Mouse (Mus musculus): ENCODE data around the gene Rps5. TPM values are rescaled to one million over a fixed set of nuclear protein-coding genes. Genes with fewer than 3 reads are reported as not detected.
A peak's percentile ranks its signal among the peaks of the same experiment; 100 is the strongest.
"Not testable (repeated sequence)": the region's sequence is repeated elsewhere in the genome, so short reads cannot be mapped to it uniquely, and the experiment has no call there.

The Rps5 gene
- polyA plus RNA-seq, 1 experiment: 782 TPM

DNA sequence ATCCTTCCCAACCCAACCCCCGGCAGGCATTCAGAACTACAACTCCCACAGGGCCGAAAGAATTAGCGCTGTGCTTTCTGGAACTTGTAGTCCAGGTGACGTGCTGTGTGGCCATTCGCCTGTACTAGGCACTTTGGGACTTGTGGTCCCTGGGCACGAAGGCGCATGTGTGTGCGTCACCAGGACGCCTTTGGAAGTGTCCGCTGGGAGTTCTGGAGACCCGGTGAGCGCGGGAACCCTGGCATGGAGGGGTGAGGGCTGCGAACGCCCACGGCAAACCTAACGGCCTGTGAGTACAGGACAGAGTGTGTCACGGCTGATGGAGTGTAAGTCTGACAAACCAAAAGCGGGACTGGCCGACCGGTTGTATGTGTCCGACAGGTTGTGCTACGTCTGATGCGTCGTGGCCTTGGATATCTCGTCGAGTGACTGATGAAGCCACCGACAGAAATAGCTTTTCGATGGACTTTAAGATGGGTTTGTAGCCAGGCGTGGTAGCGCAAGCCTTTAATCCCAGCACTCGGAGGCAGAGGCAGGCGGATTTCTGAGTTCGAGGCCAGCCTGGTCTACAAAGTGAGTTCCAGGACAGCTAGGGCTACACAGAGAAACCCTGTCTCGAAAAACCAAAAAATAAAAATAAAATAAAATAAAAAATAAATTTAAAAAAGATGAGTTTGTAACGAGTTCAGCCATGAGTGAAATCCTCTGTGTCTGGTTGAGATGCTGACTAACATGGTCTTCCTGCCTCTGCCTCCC, 24.3 kb upstream of the Rps5 start, which contains the start of gene Zscan22:
Gene Zscan22 (plus strand): TSS at position 161 of the 756 bp plus-strand sequence.
- Histone ChIP-seq H3K4me1 (ENCODE audit: control insufficient read depth, insufficient read depth, low read length) (no peaks in the 10 kb centered on the region; the same call in 1 of the 2 replicates), H3K27ac (ENCODE audit: insufficient read depth, low read length) (no peak within 1 kb of the TSS), H3K4me3 (ENCODE audit: insufficient read depth, low read length) (peak within 1 kb of the TSS; percentile 60)
- TF ChIP-seq CTCF (IDR thresholded peaks at IDR 0.05; ENCODE audit: extremely low read depth, insufficient read depth, low read length): no peak
- peak; percentile 65; the same call in 1 of the 2 replicates for TF ChIP-seq POLR2A (IDR thresholded peaks at IDR 0.05; ENCODE audit: extremely low read depth, insufficient read depth, low read length)

- H3K4me3 ChIP-seq (ENCODE audit: insufficient read depth, low read length): no peak overlapping the region
- no peaks in the 10 kb centered on the region; the same call in 1 of the 2 replicates for H3K4me1 ChIP-seq (ENCODE audit: control insufficient read depth, insufficient read depth, low read length)
- H3K27ac ChIP-seq (ENCODE audit: insufficient read depth, low read length): no peak overlapping the region
- no peak for TF ChIP-seq POLR2A (IDR thresholded peaks at IDR 0.05; ENCODE audit: extremely low read depth, insufficient read depth, low read length)
- TF ChIP-seq CTCF (IDR thresholded peaks at IDR 0.05; ENCODE audit: extremely low read depth, insufficient read depth, low read length): no peak
Measured at GRCm38 (mm10) chr7:12901517-12901916, 20.6 kb upstream of the Rps5 start.

DNA sequence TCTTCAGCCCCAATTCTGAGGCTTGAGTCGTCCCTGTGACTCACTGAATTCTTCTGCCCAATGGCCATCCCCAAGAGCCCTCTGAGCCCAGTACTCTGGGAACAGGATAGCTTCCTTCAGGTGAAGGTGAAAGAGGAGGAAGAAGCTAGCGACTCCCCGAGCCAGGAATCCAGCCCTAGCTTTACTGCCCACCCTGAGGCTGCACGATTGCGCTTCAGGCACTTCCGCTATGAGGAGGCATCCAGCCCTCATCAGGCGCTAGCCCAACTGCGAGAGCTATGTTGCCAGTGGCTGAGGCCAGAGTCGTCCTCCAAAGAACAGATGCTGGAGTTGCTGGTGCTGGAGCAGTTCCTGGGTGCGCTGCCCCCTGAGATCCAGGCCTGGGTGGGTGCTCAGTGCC, 18.5 kb upstream of the Rps5 start:
- H3K4me3 ChIP-seq (ENCODE audit: insufficient read depth, low read length): no peak overlapping the region

DNA sequence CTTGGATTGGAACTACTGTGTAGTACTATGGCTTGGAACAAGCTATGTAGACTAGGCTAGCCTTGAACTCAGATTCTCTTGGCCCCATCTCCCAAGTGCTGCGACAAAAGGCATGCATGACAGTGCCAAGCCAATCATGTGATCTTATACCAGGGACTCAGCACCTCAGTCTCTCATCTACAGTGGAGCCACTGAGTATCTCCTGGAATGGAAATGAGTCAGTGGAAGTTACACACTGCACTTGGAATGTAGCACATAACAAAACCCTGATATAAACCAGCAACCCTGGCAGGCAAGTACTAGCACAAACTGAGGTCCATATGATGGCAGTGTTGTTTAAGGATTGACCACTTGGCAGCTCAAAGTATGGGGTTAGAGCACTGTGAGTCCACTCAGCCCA, 16.9 kb upstream of the Rps5 start:
- H3K4me3 ChIP-seq (ENCODE audit: insufficient read depth, low read length): no peak overlapping the region
- no peak overlapping the region for H3K27ac ChIP-seq (ENCODE audit: insufficient read depth, low read length)
- H3K4me1 ChIP-seq (ENCODE audit: control insufficient read depth, insufficient read depth, low read length): no peaks in the 10 kb centered on the region
- TF ChIP-seq CTCF (IDR thresholded peaks at IDR 0.05; ENCODE audit: extremely low read depth, insufficient read depth, low read length): no peak
- no peak for TF ChIP-seq POLR2A (IDR thresholded peaks at IDR 0.05; ENCODE audit: extremely low read depth, insufficient read depth, low read length)

More for the DNA sequence above, 18.5 kb upstream of the Rps5 start:
- H3K4me1 ChIP-seq (ENCODE audit: control insufficient read depth, insufficient read depth, low read length): no peaks in the 10 kb centered on the region
- TF ChIP-seq POLR2A (IDR thresholded peaks at IDR 0.05; ENCODE audit: extremely low read depth, insufficient read depth, low read length) (no peak), CTCF (IDR thresholded peaks at IDR 0.05; ENCODE audit: extremely low read depth, insufficient read depth, low read length) (no peak)
- H3K27ac ChIP-seq (ENCODE audit: insufficient read depth, low read length): no peak overlapping the region

GRCm38 (mm10) chr7:12909498-12909962, 12.6 kb upstream of the Rps5 start:
- no peak overlapping the region; the same call in 1 of the 2 replicates for H3K4me3 ChIP-seq (ENCODE audit: insufficient read depth, low read length)
- no peak overlapping the region; the same call in 1 of the 2 replicates for H3K27ac ChIP-seq (ENCODE audit: insufficient read depth, low read length)
- no peaks in the 10 kb centered on the region for H3K4me1 ChIP-seq (ENCODE audit: control insufficient read depth, insufficient read depth, low read length)
- TF ChIP-seq CTCF (IDR thresholded peaks at IDR 0.05; ENCODE audit: extremely low read depth, insufficient read depth, low read length) (peak; percentile 48; the same call in 1 of the 2 replicates), POLR2A (IDR thresholded peaks at IDR 0.05; ENCODE audit: extremely low read depth, insufficient read depth, low read length) (no peak)

- Histone ChIP-seq H3K4me3 (ENCODE audit: insufficient read depth, low read length) (peak overlapping the region; percentile 52), H3K4me1 (ENCODE audit: control insufficient read depth, insufficient read depth, low read length) (no peaks in the 10 kb centered on the region), H3K27ac (ENCODE audit: insufficient read depth, low read length) (peak overlapping the region; percentile 43)
- no peak for TF ChIP-seq CTCF (IDR thresholded peaks at IDR 0.05; ENCODE audit: extremely low read depth, insufficient read depth, low read length)
- peak; percentile 74 for TF ChIP-seq POLR2A (IDR thresholded peaks at IDR 0.05; ENCODE audit: extremely low read depth, insufficient read depth, low read length)
Measured at GRCm38 (mm10) chr7:12910181-12910668, 11.9 kb upstream of the Rps5 start.

DNA sequence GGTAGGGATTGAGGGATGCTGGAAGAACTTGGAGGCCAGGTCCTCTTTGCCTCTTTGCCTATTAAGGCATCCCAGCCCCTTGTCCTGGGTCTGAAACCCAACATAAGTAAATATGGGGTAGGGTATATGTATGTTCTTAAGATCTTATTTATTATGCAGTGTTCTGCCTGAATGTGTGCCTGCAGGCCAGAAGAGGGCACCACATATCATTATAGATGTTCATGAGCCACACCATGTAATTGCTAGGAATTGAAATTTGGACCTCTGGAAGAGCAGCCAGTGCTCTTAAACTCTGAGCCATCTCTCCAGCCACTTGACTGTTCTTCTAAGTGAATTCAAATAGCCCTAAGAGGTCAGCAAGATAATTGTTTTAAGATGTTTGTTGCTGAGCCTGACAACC, 8.5 kb upstream of the Rps5 start:
- no peaks in the 10 kb centered on the region for H3K4me1 ChIP-seq (ENCODE audit: control insufficient read depth, insufficient read depth, low read length)

GRCm38 (mm10) chr7:12920495-12920894, 1.6 kb upstream of the Rps5 start:
- not testable (repeated sequence) for H3K4me3 ChIP-seq (ENCODE audit: insufficient read depth, low read length); H3K4me1 ChIP-seq (ENCODE audit: control insufficient read depth, insufficient read depth, low read length); H3K27ac ChIP-seq (ENCODE audit: insufficient read depth, low read length)

More for the DNA sequence above, 8.5 kb upstream of the Rps5 start:
- Histone ChIP-seq H3K4me3 (ENCODE audit: insufficient read depth, low read length) (no peak overlapping the region), H3K27ac (ENCODE audit: insufficient read depth, low read length) (no peak overlapping the region)
- TF ChIP-seq POLR2A (IDR thresholded peaks at IDR 0.05; ENCODE audit: extremely low read depth, insufficient read depth, low read length): no peak
- TF ChIP-seq CTCF (IDR thresholded peaks at IDR 0.05; ENCODE audit: extremely low read depth, insufficient read depth, low read length): peak; percentile 6; the same call in 1 of the 2 replicates

DNA sequence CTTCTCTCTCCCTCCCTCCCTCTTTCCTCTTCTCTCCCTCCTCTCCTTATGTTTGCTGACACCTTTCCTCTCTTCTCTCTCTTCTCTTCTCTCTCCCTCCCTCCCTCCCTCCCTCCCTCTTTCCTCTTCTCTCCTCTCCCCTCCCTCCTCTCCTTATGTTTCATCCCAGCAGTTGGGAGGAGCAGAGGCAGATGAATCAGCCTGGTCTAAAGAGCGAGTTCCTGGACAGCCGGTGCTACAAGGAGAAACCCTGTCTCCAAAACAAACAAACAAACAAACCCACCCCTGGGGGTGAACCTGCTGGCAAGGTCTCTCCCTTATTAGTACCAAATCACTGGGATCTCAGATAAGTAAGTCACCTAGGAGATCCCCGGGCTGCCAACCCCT, 779 bp upstream of the Rps5 start:
- peak overlapping the region; percentile 58 for H3K27ac ChIP-seq (ENCODE audit: insufficient read depth, low read length)
- peak overlapping the region; percentile 58 for H3K4me3 ChIP-seq (ENCODE audit: insufficient read depth, low read length)
- peaks cover 2% of the 10 kb centered on the region; the same call in 1 of the 2 replicates for H3K4me1 ChIP-seq (ENCODE audit: control insufficient read depth, insufficient read depth, low read length)
- TF ChIP-seq POLR2A (IDR thresholded peaks at IDR 0.05; ENCODE audit: extremely low read depth, insufficient read depth, low read length) (0 out of 2 replicates have a peak, but pooled peaks have one; percentile 39), CTCF (IDR thresholded peaks at IDR 0.05; ENCODE audit: extremely low read depth, insufficient read depth, low read length) (no peak)

GRCm38 (mm10) chr7:12922729-12923128, 639 bp downstream of the Rps5 start:
- no peak for TF ChIP-seq CTCF (IDR thresholded peaks at IDR 0.05; ENCODE audit: extremely low read depth, insufficient read depth, low read length)
- TF ChIP-seq POLR2A (IDR thresholded peaks at IDR 0.05; ENCODE audit: extremely low read depth, insufficient read depth, low read length): no peak
- peak overlapping the region; percentile 58 for H3K4me3 ChIP-seq (ENCODE audit: insufficient read depth, low read length)
- peaks cover 2% of the 10 kb centered on the region; the same call in 1 of the 2 replicates for H3K4me1 ChIP-seq (ENCODE audit: control insufficient read depth, insufficient read depth, low read length)
- H3K27ac ChIP-seq (ENCODE audit: insufficient read depth, low read length): no peak overlapping the region

All from cortical plate, adult 2 months (tissue).